Mouse (Mus musculus) forebrain, postnatal 0 days (tissue): ENCODE measurements around the gene BC005537. TPM values are rescaled to one million over a fixed set of nuclear protein-coding genes. Genes with fewer than 3 reads are reported as not detected.
"Not testable (repeated sequence)": the region's sequence is repeated elsewhere in the genome, so short reads cannot be mapped to it uniquely, and the experiment has no call there.

ENCODE experiments used
- ATAC-seq: fragments of 200-750 bp; cut with Nextera tagmentation; 2 replicates; pipeline ENCODE4 v1.8.0; 2017; ENCODE audit warnings: mild to moderate bottlenecking, moderate library complexity
- DNase-seq: peaks from one replicate; pipeline ENCODE4 v3.0.0-alpha.2; 2015
- H3K27ac ChIP-seq: fragments of 300-500 bp; sonication (generic); 2 replicates; pipeline ENCODE4 v1.5.1; 2014; ENCODE audit warnings: low read depth, mild to moderate bottlenecking, antibody characterized with exemption, low read length, moderate library complexity, mixed read lengths
- H3K27me3 ChIP-seq: fragments of 300-500 bp; sonication (generic); 2 replicates; pipeline ENCODE4 v1.6.1; 2014; ENCODE audit warnings: mild to moderate bottlenecking, low read length, mixed read lengths; ENCODE audit not compliant: insufficient read depth
- H3K36me3 ChIP-seq: fragments of 300-500 bp; sonication (generic); 2 replicates; pipeline ENCODE4 v1.6.1; 2014; ENCODE audit warnings: mild to moderate bottlenecking, moderate library complexity; ENCODE audit not compliant: insufficient read depth
- H3K4me1 ChIP-seq: fragments of 300-500 bp; sonication (generic); 2 replicates; pipeline ENCODE4 v1.6.1; 2014; ENCODE audit warnings: antibody characterized with exemption; ENCODE audit not compliant: insufficient read depth
- H3K4me2 ChIP-seq: fragments of 300-500 bp; sonication (generic); 2 replicates; pipeline ENCODE4 v1.6.1; 2014; ENCODE audit warnings: low read depth, mild to moderate bottlenecking, moderate library complexity
- H3K4me3 ChIP-seq: fragments of 300-500 bp; sonication (generic); 2 replicates; pipeline ENCODE4 v1.5.1; 2014; ENCODE audit warnings: low read depth, low read length, mixed read lengths
- H3K9ac ChIP-seq: fragments of 300-500 bp; sonication (generic); 2 replicates; pipeline ENCODE4 v1.6.1; 2014; ENCODE audit warnings: mild to moderate bottlenecking
- H3K9me3 ChIP-seq: fragments of 300-500 bp; sonication (generic); 2 replicates; pipeline ENCODE4 v1.6.1; 2016; ENCODE audit warnings: low read length
- CTCF ChIP-seq: sonication (generic); IDR thresholded peaks from 2 replicates; pipeline ENCODE4 v1.5.1; 2016; ENCODE audit warnings: antibody characterized with exemption, control low read depth, low read depth
- WGBS: fragments of 180-500 bp; shearing (Covaris S2); extraction: QIAGEN DNeasy Blood & Tissue Kit; methylation state at CpG from one replicate; pipeline ENCODE4 v1.1.7; 2014; 5-methylcytosine and 5-hydroxymethylcytosine counted together
- polyA plus RNA-seq: library from polyadenylated mRNA; unstranded; fragments of >200 nt; fragmentation: Nextera tagmentation; extraction: Ambion mirVana; gene quantifications from 2 replicates; pipeline ENCODE4 v1.2.1, GENCODE M21; 2015
- total RNA-seq: library from RNA; depleted of rRNA; stranded (reverse); fragments of >200 nt; gene quantifications from 2 replicates; pipeline ENCODE4 v1.2.3, GENCODE M21; 2014

The BC005537 gene
- total and polyA plus RNA-seq, 2 experiments from 2014 or later, result 16.9 to 68.4 TPM

DNA sequence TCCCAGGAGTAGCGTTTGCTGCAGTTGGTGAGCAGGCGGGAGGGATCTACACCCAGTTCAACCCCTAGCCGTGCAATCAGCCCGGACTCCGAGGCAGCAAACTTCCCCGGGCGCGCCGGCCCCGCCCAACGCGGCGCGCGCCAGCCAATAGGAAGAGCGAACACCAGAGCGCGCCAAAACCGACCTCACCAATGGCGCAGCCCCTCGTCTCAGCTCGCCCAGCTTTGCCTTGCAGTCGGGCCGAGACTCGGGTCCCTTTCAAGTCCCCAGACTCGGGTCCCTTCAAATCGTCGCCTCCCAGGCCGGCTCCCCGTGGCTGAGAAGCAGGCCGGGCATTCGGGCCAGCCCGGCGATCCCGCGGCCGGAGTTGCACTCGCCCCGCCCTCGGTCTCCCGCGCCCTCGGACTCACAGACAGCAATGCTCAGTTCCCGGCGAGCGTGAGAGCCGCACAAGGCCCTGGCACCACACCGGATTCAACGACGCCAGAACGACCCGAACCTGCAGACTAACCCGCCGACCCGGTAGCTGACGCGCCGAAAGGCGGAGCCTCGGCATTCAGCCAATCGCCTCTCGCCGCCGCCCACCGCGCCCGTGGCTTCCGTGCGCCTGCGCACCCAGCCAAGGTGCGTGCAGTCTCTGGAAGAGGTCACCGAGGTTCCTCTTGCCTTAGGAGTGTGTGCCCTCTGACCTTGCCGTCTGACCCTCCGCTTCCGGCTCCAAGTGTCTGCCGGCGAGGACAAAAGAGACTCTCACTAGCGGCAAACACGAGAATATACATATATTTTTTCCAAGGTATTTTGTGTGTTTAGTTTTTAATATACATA is 39.8 kb upstream of the BC005537 start, which contains the start of gene Gmnn:
Gene Gmnn, minus strand, starts transcription at position 521 of the 825 bp plus-strand sequence.
- under 1% methylated on average over 79 of the region's 79 CpGs for WGBS
- H3K36me3 ChIP-seq, result no peaks in the 10 kb centered on the region

DNA sequence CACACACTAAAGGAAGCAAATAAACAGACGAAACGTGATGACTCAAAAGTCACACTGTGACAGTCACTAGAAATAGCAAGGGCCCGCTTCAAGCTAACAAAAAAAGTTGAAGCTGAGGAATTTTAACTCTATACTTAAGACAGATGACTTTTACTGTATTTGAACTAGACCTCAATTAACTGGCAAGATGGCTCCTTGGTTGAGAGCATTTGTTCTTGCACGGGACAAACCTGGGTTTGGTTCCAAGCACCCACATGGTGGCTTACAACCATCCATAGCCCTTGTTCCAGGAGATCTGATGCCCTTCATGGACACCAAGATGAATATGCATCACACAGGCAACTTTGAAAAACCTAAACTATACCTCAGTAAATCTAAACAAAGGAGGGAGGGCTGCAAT is 39.2 kb upstream of the BC005537 start:
- no peak for ATAC-seq
- Histone ChIP-seq H3K4me2 (peak overlapping the region; percentile 51), H3K9ac (no peak overlapping the region), H3K9me3 (no peaks in the 10 kb centered on the region), H3K4me3 (peak overlapping the region; percentile 60), H3K36me3 (no peaks in the 10 kb centered on the region), H3K27ac (no peak overlapping the region), H3K27me3 (no peaks in the 10 kb centered on the region), H3K4me1 (no peaks in the 10 kb centered on the region; the same call in 1 of the 2 replicates)
- WGBS, result 35% methylated on average over 4 of the region's 4 CpGs
- no peak for TF ChIP-seq CTCF
- no peak for DNase-seq

More for the DNA sequence above, 39.8 kb upstream of the BC005537 start, which contains the start of gene Gmnn:
- peak; percentile 98 for ATAC-seq
- Histone ChIP-seq H3K27ac (no peak within 1 kb of the TSS), H3K4me1 (no peaks in the 10 kb centered on the region; the same call in 1 of the 2 replicates), H3K4me3 (peak within 1 kb of the TSS; percentile 60), H3K9me3 (no peaks in the 10 kb centered on the region), H3K9ac (peak within 1 kb of the TSS; percentile 18), H3K27me3 (no peaks in the 10 kb centered on the region), H3K4me2 (peak within 1 kb of the TSS; percentile 51)
- TF ChIP-seq CTCF, result no peak
- peak; percentile 89 for DNase-seq

DNA sequence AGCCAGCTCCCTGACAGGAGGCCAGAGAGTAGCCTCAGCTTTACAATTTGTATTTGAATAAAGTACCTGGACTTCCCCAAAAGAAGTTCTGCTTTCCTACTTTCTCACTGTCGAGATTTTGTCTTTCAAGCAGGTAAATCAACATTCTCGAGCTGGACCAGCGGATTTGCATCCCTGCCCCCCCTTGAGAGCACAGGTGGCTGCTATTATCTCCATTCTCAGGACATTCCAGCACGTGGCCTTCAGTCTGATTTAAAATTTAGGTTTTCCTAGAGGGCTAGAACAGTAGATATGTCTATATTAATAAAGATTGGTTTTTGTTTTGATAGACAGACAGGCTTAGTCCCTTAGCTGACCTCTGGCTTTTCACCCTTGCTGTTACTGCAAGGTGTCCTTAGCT is 33.6 kb upstream of the BC005537 start:
- WGBS, result 78% methylated on average over 4 of the region's 4 CpGs
- ATAC-seq, H3K4me1 ChIP-seq, H3K4me2 ChIP-seq, H3K27me3 ChIP-seq, DNase-seq, H3K27ac ChIP-seq, H3K36me3 ChIP-seq, H3K9me3 ChIP-seq, H3K4me3 ChIP-seq, H3K9ac ChIP-seq: not testable (repeated sequence)

DNA sequence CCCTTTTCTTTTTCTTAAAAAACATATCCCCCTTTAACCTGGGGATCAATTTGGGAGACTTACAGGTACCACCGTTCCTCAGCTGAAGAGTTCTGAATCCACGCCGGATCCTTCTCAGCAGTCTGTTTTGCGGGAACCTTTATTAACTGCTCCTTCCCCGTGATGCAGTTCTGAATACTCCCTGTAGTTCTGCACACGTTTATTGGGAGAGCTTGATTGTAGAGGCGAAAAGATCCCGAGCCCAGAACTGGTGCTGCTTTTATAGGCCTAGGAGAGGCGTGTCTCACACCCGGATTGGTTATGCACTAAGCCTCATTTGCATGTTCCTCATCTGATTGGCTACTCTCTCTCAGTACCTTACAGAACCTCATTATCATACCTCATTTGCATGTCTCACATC is 30.0 kb upstream of the BC005537 start:
- not testable (repeated sequence) for H3K36me3 ChIP-seq, DNase-seq, H3K4me3 ChIP-seq, H3K4me2 ChIP-seq, H3K27me3 ChIP-seq, H3K27ac ChIP-seq, H3K9me3 ChIP-seq, ATAC-seq, H3K4me1 ChIP-seq, H3K9ac ChIP-seq
- 92% methylated on average over 10 of the region's 10 CpGs for WGBS

DNA sequence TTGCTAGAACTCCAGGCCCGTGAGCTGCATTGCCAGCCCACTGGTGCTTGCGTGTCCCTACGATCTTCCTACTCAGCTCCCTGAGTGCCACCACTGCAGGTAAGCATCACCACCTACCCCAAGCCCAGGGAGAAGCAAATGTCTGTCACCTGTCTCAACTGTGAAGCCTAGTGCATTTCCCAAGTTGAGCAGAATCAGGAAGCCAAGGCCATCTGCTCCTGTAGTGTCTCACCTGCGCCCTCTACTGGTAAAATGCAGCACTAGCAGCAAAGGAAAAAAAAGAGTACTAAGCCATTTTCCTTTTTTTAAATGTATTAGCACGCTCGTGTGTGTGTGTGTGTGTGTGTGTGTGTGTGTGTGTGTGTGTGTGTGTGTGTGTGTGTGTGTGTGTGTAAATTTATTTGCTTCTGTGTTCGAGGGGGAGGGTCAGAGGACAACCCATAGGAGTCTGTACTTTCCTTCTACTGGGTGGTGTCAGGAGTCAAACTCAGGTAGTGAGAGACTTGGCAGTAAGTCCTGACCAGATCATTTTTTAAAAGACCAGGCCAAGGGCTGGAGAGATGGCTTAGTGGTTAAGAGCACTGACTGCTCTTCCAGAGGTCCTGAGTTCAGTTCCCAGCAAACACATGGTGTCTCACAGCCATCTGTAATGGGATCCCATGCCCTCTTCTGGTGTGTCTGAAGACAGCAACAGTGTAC is 25.2 kb upstream of the BC005537 start:
- no peaks in the 10 kb centered on the region for H3K9me3 ChIP-seq
- H3K9ac ChIP-seq, result no peak overlapping the region
- ATAC-seq, result peak; percentile 59
- no peak overlapping the region for H3K27ac ChIP-seq
- H3K36me3 ChIP-seq, result no peaks in the 10 kb centered on the region
- no peak overlapping the region for H3K4me3 ChIP-seq
- peak; percentile 71 for DNase-seq
- peak; percentile 81 for TF ChIP-seq CTCF
- no peak overlapping the region for H3K4me2 ChIP-seq
- H3K27me3 ChIP-seq, result no peaks in the 10 kb centered on the region
- 47% methylated on average over 7 of the region's 7 CpGs for WGBS
- H3K4me1 ChIP-seq, result no peaks in the 10 kb centered on the region

DNA sequence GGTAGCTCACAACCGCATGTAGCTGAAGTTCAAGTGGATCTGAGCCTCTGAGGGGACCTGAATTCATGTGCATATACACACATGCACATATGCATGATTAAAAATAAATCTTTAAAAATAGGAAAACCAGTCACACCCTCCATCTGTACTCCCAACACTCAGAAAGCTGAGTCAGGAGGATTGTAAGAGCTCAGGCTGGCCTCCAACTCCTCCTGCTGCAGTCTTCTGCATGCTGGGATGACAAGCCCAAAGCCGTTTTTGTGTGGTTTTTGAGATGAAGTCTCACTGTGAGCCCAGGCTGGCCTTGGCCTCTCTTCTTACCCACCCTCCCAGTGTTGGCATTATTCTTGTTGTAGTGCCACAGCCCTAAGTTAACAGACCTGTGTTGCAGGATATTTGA is 23.4 kb upstream of the BC005537 start:
- no peaks in the 10 kb centered on the region for H3K4me1 ChIP-seq
- no peak overlapping the region for H3K4me3 ChIP-seq
- no peak overlapping the region for H3K4me2 ChIP-seq
- no peaks in the 10 kb centered on the region for H3K9me3 ChIP-seq
- H3K27me3 ChIP-seq, result no peaks in the 10 kb centered on the region
- no peak for TF ChIP-seq CTCF
- no peaks in the 10 kb centered on the region for H3K36me3 ChIP-seq
- WGBS, result 67% methylated on average over 2 of the region's 2 CpGs
- ATAC-seq (no peak), DNase-seq (no peak)
- H3K9ac ChIP-seq, result no peak overlapping the region
- no peak overlapping the region for H3K27ac ChIP-seq

DNA sequence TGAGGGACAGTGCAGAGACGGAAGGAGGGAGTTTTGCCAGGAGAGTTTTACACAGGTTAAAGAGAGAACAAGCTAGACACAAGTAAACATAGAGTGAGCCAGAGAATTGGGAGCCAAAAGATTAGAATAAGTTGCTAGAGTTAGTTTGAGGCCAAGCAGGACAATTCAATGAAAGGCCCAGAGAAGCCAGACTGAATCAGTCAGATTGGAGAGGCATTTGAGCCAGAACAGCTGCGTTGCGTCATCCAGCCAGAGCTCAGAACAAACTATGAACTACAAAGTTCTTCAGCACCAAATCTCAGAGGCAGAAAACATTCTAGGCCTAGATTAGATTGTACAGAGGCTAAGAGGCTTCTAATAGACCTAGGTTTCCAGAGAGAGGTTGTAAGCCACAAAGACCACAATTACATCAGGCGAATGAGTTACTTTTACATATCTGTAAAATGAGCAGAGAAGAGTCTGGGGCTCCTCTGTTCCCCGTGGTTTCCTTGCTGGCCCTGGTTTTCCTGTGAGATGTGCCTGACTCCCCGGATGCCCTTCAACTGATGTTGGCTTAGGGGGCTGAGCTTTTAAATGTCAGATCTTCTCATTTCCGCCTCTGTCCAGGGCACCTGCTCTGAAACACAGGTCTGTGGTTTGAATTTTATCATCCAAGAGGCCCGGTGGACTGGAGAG is 22.6 kb upstream of the BC005537 start:
- Histone ChIP-seq H3K27me3 (no peaks in the 10 kb centered on the region), H3K4me3 (no peak overlapping the region), H3K9ac (no peak overlapping the region), H3K27ac (no peak overlapping the region), H3K4me2 (no peak overlapping the region), H3K4me1 (no peaks in the 10 kb centered on the region), H3K9me3 (no peaks in the 10 kb centered on the region), H3K36me3 (no peaks in the 10 kb centered on the region)
- 88% methylated on average over 8 of the region's 8 CpGs for WGBS
- DNase-seq, result no peak
- no peak for TF ChIP-seq CTCF
- no peak for ATAC-seq
